Mouse (Mus musculus) E14TG2a.4 (cell line): ENCODE results near the gene Inf2.
A peak's percentile ranks its signal among the peaks of the same experiment; 100 is the strongest.

Experiments used
- CTCF ChIP-seq: conservative IDR thresholded peaks from 2 replicates; pipeline ENCODE4 v1.5.1; 2014; ENCODE audit warnings: low read length
- POU5F1 ChIP-seq: IDR thresholded peaks from 2 replicates; pipeline ENCODE4 v1.6.1; 2014; ENCODE audit warnings: low read length, borderline replicate concordance

GRCm38 (mm10) chr12:112627097-112627881 lies 38.7 kb downstream of the Inf2 start:
- peak; percentile 99 for TF ChIP-seq CTCF
- no peak for TF ChIP-seq POU5F1
